Mouse (Mus musculus) right cerebral cortex, adult 18-20 months (tissue): ENCODE data around the gene Ascc1.
"Not testable (repeated sequence)": the region's sequence is repeated elsewhere in the genome, so short reads cannot be mapped to it uniquely, and the experiment has no call there.

Experiments
- DNase-seq: peaks from one replicate; pipeline ENCODE4 v3.0.0; 2022; ENCODE audit warnings: mixed read lengths

The Ascc1 gene

DNA sequence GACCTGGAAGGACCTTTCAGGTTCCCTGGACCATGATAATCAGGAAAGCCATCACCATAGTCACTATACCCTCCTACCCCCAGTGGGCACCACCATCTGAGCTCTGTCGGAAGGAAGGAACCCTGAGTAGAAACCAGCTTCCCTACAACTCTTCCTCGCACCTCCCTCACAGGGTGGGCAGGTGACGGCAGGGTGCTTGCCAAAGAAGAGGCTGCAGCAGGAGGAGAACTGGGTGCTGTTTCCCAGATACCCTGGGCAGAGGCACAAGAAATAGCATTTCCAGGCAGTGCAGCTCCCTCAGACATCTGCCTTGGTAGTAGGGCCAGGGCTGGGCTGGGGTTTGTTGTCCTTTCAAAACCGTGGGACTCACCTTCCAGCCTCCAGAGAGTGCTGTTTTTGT is 118.0 kb downstream of the Ascc1 start:
- peak; percentile 86 for DNase-seq

DNA sequence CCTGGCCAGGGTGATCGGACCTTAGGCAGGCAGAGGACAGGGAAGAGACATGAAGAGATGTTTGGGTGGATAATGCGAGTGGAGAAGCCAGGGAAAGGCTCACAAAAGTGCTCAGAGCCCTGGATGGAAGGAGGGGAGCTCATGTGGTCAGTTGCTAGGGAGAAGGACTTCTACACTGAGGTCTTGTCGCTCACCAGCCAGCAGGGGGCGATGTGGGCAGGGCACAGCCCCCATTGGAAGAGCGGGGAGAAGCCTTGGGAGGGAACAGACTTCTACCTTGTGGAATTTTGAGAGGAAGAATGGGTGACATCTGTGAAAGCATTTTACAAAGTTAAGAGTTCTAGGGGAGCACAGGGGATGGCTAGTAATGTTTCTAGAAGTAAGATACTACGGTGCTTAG is 121.5 kb downstream of the Ascc1 start:
- DNase-seq: no peak

DNA sequence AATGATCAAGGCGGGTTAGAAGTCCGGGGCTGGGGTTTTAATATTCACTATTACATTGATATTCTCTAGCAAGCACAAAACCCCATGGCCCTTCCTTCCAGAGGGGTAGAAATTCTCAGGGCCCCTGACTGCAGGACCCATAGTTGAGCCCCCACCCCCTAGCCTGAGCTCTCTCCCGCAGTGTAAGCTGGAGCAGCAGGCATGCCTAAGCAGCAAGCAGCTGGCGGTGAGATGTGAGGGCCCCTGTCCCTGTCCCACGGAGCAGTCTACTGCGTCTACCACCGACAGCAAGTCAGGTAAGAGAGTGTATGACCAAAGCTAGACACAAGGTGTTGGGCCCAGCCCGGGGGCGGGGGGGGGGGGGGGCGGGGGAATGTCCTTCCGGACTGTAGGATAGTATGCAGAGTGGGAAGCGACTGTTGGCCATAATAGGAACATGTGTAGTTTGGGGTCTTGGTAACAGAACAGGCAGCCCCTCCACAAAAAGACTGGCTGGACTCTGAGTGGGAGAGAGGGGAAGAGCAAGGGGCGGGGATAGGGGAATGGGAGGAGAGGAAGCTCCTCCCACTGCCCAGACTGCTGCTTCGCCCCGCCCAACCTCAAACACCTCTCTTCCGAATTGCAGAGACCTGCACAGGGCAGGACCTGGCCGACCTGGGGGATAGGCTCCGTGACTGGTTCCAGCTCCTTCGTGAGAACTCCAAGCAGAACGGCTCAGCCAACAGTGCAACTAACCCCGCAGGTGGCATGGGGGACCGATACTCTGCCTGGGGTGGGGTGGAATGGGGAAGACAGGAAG is 123.1 kb downstream of the Ascc1 start:
- no peak for DNase-seq

DNA sequence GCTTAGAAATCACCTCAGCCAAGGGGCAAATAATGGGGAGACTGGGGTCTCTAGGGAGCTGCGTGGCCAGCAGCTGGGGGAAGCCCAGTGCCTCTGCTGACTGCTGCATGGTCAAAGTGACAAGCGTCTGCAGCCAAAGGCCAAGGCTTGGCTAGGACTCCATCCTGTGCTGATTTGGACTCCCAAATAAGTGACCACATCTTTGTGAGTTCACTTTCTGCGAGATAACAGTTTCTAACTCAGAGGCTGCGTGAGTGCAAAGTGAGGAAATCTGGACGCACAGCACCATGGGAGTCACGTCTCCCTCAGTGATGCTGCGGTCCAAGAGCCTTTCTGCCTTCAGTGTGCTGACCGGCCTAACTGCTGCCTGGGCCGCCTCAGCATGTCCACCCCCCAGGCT is 125.7 kb downstream of the Ascc1 start:
- no peak for DNase-seq

DNA sequence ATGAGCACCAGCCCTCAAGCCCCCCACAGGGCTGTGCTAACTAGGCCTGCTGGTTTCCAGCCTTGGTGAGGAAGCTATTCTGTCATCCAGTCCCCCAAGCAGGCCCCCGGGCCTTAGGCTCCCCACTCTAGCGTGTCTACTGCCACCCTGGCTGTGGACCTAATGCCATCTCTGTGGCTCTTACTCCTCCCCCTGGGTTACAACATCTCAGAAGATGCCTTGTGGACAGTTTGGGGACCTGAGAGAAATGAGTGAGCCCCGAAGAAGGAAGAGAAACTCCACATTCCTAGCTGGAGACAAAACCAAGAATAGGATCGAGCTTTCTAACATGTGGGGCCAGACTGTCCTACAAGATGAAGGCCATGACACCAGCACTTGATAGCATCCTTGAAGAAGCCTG is 127.9 kb downstream of the Ascc1 start:
- DNase-seq: no peak

DNA sequence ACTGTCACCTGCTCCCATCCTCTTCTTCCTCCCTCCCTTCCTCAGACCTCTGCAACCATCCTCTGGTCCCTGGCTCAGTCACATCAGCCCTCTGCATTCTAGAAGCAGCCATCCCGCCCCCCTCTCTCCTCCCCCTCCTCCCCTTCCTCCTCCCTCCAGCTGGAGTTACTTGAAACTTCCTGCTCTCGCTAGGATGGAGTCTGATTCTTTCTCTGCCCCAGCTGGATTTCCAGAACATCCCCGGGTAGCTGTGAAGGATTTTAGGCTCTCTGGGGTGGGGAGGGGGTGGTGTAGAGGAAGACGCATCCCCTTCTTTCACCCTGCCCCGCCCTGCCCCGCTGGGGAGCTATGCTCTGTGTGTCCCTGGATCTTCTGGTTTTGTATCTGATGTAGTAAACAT is 130.9 kb downstream of the Ascc1 start:
- no peak for DNase-seq

DNA sequence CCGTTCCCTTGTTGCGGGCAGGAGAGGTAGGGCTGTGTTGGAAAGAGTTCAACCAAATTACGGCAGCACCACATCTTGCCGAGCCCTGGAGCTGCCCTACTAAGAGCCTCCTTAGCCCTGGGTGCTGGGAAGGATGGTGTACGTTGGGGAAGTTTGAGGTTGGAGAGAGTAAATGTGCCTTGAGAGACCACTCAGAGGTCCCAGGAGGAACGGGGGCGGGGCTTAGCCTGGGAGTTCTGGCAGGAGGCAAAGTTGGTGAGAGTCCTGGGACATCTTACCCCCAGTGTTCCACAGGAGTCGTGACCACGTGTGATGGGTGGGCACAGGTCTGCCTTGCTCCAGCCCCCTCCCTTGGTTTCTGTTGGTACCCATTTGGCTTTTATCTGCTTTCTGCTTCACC is 131.6 kb downstream of the Ascc1 start:
- DNase-seq: no peak

DNA sequence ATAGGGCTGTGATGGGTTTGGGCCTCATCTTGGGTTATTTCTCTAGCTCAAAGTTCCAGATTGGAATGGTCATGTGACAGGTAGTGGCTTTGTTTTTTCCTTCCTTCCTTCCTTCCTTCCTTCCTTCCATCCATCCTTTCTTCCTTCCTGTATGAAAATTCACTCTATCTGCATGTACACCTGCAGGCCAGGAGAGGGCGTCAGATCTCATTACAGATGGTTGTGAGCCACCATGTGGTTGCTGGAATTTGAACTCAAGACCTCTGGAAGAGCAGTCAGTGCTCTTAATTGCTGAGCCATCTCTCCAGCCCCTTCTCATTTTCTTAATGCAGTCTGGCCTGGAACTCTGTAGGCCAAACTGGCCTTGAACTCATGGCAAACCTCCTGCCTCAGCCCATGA is 133.4 kb downstream of the Ascc1 start:
- not testable (repeated sequence) for DNase-seq

DNA sequence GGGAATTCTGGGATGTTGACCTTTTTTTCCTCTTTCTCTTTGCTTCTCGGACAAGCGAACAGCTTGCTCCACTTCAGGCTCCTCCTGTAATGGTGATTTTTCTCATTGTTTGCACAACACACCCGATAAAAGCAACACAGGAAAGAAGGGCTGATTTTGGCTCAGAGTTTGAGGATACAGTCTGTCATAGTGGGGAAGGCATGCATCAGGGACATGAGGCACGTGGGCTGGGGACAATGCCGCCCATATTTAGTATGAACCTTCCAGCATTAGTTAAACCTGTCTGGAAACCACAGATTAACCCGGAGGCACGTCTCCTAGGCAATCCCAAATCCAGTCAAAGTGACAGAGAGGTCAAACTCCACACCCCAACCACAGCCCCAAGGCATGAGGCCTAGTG is 134.3 kb downstream of the Ascc1 start:
- DNase-seq: no peak

DNA sequence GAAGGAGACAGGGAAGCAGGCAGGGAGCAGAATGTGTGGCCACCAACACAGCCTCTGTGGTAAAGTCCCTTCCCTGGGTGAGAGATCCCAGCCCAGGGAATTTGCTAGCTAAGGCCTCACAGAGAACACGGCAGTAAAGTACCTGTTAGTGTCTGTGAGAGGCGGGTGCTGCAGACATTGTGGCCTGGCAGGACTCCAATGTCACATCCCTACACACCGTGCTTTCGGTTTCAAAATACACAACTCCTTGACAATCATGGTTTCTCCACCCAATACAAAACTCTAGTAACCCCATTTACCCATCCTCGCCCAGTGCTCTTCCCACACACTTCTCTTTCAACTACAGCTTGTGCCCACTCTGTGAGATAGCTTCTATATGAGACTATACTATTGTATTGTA is 136.1 kb downstream of the Ascc1 start:
- DNase-seq: no peak

DNA sequence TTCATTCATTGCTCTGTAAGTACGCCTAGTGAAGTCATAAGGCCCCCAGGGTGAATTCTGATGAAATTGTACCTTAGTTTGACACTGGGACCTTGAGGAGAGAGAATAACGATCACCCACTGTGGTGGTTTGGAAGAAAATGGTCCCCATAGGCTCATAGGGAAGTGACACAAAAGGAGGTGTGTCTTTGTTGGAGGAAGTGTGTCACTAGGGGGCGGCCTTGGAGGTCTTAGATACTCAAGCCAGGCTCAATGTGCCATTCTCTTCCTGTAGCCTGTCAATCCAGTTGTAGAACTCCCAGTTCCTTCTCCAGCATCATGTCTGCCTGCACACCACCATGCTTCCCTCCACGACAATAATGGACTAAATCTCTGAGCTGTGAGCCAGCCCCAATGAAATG is 138.1 kb downstream of the Ascc1 start:
- DNase-seq: no peak

DNA sequence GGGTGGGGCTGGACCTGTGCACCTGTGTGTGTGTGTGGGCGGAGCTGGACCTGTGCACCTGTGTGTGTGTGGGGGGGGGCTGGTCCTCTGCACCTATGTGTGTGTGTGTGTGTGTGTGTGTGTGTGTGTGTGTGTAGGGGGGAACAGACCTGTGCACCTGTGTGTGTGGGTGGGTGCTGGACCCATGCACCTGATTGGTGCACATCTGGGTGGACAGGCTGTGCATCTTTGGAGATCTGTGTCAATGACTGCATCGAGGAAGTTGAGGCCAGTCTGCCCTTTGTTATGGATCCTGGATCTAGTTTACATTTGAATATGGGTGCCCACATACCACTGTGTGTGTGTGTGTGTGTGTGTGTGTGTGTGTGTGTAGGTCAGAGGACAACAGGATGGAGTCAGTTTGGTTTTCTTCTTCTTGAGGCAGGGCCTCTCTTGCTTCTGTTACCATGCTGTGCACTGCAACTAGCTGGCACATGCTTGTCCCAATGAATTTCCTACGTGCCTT is 139.1 kb downstream of the Ascc1 start:
- DNase-seq: no peak

DNA sequence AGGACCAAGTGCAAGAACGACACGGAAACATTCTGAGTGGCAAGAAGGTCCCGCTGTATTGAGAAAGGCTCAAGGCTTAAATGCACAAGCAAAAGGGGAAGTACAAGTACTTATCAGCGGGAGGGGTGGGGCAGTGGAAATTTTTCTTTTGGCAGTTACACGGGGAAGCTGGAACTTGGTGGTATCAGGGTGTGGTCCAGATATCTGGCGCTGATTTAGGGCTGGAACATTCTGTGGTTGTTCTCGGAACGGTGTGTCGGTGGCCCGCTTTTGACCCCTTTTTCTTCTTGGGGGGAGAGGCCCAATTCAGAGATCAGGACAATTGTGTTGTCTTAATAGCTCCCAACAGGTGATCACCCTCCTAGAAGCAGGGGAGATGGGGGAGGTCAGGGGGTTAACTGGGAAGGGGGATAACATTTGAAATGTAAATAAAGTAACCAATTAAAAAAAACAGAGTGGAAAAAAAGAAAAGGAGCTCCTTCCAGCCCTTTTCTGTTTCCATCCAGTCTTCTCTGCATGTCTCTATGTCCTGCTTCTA is 145.0 kb downstream of the Ascc1 start:
- not testable (repeated sequence) for DNase-seq

DNA sequence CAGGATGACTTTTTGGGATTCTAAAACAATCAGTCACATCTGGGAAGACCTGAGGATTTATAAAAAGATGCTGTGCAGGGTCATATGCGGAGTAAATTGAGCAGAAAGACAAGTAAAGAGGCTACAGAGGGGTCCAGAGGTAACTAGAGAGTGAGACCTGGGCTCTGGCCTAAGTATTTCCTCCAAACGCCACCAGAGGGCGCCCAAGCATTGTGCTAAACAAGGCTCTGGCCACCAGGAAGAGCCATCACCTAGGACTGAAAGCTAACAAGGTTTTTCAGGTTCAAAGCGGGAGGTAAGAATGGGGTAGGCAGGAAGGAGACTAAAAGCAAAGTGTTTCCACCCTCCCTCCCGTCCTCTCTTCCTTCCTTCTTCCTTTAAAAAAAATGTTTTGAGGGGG is 145.5 kb downstream of the Ascc1 start:
- peak; percentile 67 for DNase-seq
